Mouse (Mus musculus): Measurements from ENCODE around the gene Slco4a1. TPM values are rescaled to one million over a fixed set of nuclear protein-coding genes. Genes with fewer than 3 reads are reported as not detected.

Gene Slco4a1
- polyA plus RNA-seq, 1 experiment, result 15.6 TPM

DNA sequence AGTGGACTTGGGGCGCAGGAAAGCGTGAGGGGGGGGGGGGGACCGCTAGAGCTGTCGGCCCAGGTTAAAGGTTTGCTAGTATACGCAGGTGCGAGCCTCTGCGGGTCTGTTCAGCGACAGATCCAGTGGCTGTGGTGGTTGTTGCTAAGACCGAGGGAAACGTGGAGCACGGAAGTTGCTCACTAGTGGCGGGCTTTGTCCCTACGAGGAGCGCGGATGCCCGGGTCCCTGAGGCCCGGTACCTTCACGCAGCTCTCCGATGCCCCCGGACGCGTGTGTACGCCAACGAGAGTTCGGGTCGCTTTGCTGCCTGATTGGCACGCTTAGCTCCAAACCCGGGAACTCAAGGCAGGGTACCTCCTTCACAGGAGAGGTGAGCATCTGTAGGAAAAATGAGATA, 660 bp downstream of the Slco4a1 start:
- no peak for TF ChIP-seq CTCF (IDR thresholded peaks at IDR 0.05; ENCODE audit: control insufficient read depth, insufficient read depth, low read length)
- no peak overlapping the region; the same call in 1 of the 2 replicates for H3K27ac ChIP-seq (ENCODE audit: control insufficient read depth, insufficient read depth, low read depth, low read length, poor library complexity)
- peak overlapping the region; percentile 92 for H3K4me3 ChIP-seq (replicated peaks; ENCODE audit: control insufficient read depth, low read depth, low read length)
- 2% methylated on average over 27 of the region's 28 CpGs for WGBS
- peaks cover 3% of the 10 kb centered on the region for H3K4me1 ChIP-seq (ENCODE audit: control insufficient read depth, insufficient read depth, low read length)

DNA sequence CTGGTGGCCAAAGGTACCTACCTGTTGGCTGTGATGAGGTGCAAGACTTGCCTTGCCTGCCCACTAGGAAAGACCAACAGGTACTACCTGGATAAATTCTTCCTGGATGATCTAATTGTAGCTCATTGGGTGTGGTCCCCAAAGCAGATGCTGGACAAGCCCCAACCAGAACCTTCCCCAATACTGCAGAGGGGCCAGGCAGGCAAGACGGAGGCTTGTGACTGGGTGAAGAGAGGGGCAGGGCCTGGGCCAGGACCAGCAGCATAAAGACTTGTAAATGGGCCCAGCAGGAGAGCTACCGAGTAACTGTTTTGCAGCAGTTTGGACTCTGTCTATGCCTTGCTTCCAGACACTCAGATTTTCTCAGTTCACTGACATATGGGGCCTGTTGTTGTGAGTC, 1.6 kb downstream of the Slco4a1 start:
- Histone ChIP-seq H3K4me1 (ENCODE audit: control insufficient read depth, insufficient read depth, low read length) (peaks cover 3% of the 10 kb centered on the region), H3K4me3 (replicated peaks; ENCODE audit: control insufficient read depth, low read depth, low read length) (no peak overlapping the region)

DNA sequence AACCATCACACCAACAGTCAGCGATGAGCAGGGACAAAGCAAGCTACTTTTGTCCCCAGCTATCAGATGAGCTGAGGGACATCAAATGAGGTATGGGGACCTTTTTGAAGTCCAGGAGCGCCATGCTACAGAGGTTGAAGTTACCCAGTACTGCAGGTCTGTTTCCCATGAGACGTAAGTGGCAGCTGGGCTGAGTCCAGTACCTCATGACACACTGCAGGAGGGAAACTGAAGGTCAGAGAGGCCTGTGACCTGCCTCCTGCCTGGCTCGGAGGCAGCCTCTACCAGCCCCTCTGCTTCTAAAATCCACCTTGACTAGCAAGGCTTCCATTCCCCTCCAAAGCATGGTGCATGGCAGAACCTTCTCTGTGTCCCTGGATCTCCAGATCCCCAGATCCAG, 3.4 kb downstream of the Slco4a1 start:
- WGBS, result 76% methylated on average over 4 of the region's 4 CpGs
- Histone ChIP-seq H3K4me1 (ENCODE audit: control insufficient read depth, insufficient read depth, low read length) (no peaks in the 10 kb centered on the region; the same call in none of the 2 replicates), H3K4me3 (replicated peaks; ENCODE audit: control insufficient read depth, low read depth, low read length) (no peak overlapping the region), H3K27ac (ENCODE audit: control insufficient read depth, insufficient read depth, low read depth, low read length, poor library complexity) (no peak overlapping the region)
- no peak for TF ChIP-seq POLR2A (IDR thresholded peaks at IDR 0.05; ENCODE audit: borderline replicate concordance, control insufficient read depth, low read depth, low read length)
- TF ChIP-seq CTCF (IDR thresholded peaks at IDR 0.05; ENCODE audit: control insufficient read depth, insufficient read depth, low read length), result no peak

More for the DNA sequence above, 1.6 kb downstream of the Slco4a1 start:
- no peak overlapping the region for H3K27ac ChIP-seq (ENCODE audit: control insufficient read depth, insufficient read depth, low read depth, low read length, poor library complexity)
- 56% methylated on average over 2 of the region's 2 CpGs for WGBS
- TF ChIP-seq POLR2A (IDR thresholded peaks at IDR 0.05; ENCODE audit: borderline replicate concordance, control insufficient read depth, low read depth, low read length), result no peak
- no peak for TF ChIP-seq CTCF (IDR thresholded peaks at IDR 0.05; ENCODE audit: control insufficient read depth, insufficient read depth, low read length)

- Histone ChIP-seq H3K4me3 (replicated peaks; ENCODE audit: control insufficient read depth, low read depth, low read length) (no peak overlapping the region), H3K4me1 (ENCODE audit: control insufficient read depth, insufficient read depth, low read length) (no peaks in the 10 kb centered on the region; the same call in none of the 2 replicates), H3K27ac (ENCODE audit: control insufficient read depth, insufficient read depth, low read depth, low read length, poor library complexity) (no peak overlapping the region)
- WGBS, result 75% methylated on average over 8 of the region's 8 CpGs
- no peak for TF ChIP-seq POLR2A (IDR thresholded peaks at IDR 0.05; ENCODE audit: borderline replicate concordance, control insufficient read depth, low read depth, low read length)
- TF ChIP-seq CTCF (IDR thresholded peaks at IDR 0.05; ENCODE audit: control insufficient read depth, insufficient read depth, low read length), result no peak
Observed at GRCm38 (mm10) chr2:180460801-180461200, 4.8 kb downstream of the Slco4a1 start.

- Histone ChIP-seq H3K4me3 (replicated peaks; ENCODE audit: control insufficient read depth, low read depth, low read length) (no peak overlapping the region), H3K27ac (ENCODE audit: control insufficient read depth, insufficient read depth, low read depth, low read length, poor library complexity) (no peak overlapping the region), H3K4me1 (ENCODE audit: control insufficient read depth, insufficient read depth, low read length) (no peaks in the 10 kb centered on the region; the same call in 1 of the 2 replicates)
- TF ChIP-seq POLR2A (IDR thresholded peaks at IDR 0.05; ENCODE audit: borderline replicate concordance, control insufficient read depth, low read depth, low read length) (no peak), CTCF (IDR thresholded peaks at IDR 0.05; ENCODE audit: control insufficient read depth, insufficient read depth, low read length) (no peak)
- WGBS, result 74% methylated on average over 8 of the region's 8 CpGs
Observed at GRCm38 (mm10) chr2:180462593-180462992, 6.5 kb downstream of the Slco4a1 start.

DNA sequence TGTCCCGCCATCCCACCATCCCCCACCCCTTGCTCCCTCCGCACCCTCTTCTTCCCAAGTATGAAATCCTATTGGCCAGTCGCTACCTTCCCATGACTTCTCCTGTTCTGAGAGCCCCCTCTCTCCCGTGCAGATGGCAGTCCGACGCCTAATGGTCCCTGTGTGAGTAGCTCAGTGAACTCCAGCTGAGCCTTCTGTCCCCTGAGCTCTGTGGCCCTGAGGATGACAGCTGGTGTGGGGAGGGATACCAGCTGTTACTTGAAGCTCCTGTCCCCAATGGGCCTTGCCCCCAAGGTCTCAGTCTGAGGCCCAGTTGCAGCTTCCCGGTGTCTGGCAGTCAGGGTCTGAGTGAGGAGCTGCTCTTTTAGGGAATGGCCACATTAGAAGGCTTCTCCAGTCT, 10.5 kb downstream of the Slco4a1 start:
- 84% methylated on average over 7 of the region's 7 CpGs for WGBS
- Histone ChIP-seq H3K27ac (ENCODE audit: control insufficient read depth, insufficient read depth, low read depth, low read length, poor library complexity) (no peak overlapping the region), H3K4me3 (replicated peaks; ENCODE audit: control insufficient read depth, low read depth, low read length) (no peak overlapping the region), H3K4me1 (ENCODE audit: control insufficient read depth, insufficient read depth, low read length) (peaks cover 1% of the 10 kb centered on the region; the same call in 1 of the 2 replicates)
- TF ChIP-seq POLR2A (IDR thresholded peaks at IDR 0.05; ENCODE audit: borderline replicate concordance, control insufficient read depth, low read depth, low read length) (no peak), CTCF (IDR thresholded peaks at IDR 0.05; ENCODE audit: control insufficient read depth, insufficient read depth, low read length) (no peak)

- WGBS, result 75% methylated on average over 8 of the region's 8 CpGs
- Histone ChIP-seq H3K4me3 (replicated peaks; ENCODE audit: control insufficient read depth, low read depth, low read length) (no peak overlapping the region), H3K4me1 (ENCODE audit: control insufficient read depth, insufficient read depth, low read length) (peaks cover 1% of the 10 kb centered on the region; the same call in 1 of the 2 replicates), H3K27ac (ENCODE audit: control insufficient read depth, insufficient read depth, low read depth, low read length, poor library complexity) (no peak overlapping the region)
- TF ChIP-seq POLR2A (IDR thresholded peaks at IDR 0.05; ENCODE audit: borderline replicate concordance, control insufficient read depth, low read depth, low read length), result no peak
- no peak for TF ChIP-seq CTCF (IDR thresholded peaks at IDR 0.05; ENCODE audit: control insufficient read depth, insufficient read depth, low read length)
Observed at GRCm38 (mm10) chr2:180468871-180469270, 12.8 kb downstream of the Slco4a1 start.

GRCm38 (mm10) chr2:180469768-180470167, 13.7 kb downstream of the Slco4a1 start:
- H3K4me3 ChIP-seq (replicated peaks; ENCODE audit: control insufficient read depth, low read depth, low read length), result no peak overlapping the region
- H3K27ac ChIP-seq (ENCODE audit: control insufficient read depth, insufficient read depth, low read depth, low read length, poor library complexity), result no peak overlapping the region
- peaks cover 1% of the 10 kb centered on the region; the same call in 1 of the 2 replicates for H3K4me1 ChIP-seq (ENCODE audit: control insufficient read depth, insufficient read depth, low read length)
- 82% methylated on average over 9 of the region's 9 CpGs for WGBS
- TF ChIP-seq CTCF (IDR thresholded peaks at IDR 0.05; ENCODE audit: control insufficient read depth, insufficient read depth, low read length), result no peak
- TF ChIP-seq POLR2A (IDR thresholded peaks at IDR 0.05; ENCODE audit: borderline replicate concordance, control insufficient read depth, low read depth, low read length), result no peak

All from bone marrow, adult 2 months (tissue).